Mouse (Mus musculus): Measurements from ENCODE around the gene Pmm2.

The Pmm2 gene

DNA sequence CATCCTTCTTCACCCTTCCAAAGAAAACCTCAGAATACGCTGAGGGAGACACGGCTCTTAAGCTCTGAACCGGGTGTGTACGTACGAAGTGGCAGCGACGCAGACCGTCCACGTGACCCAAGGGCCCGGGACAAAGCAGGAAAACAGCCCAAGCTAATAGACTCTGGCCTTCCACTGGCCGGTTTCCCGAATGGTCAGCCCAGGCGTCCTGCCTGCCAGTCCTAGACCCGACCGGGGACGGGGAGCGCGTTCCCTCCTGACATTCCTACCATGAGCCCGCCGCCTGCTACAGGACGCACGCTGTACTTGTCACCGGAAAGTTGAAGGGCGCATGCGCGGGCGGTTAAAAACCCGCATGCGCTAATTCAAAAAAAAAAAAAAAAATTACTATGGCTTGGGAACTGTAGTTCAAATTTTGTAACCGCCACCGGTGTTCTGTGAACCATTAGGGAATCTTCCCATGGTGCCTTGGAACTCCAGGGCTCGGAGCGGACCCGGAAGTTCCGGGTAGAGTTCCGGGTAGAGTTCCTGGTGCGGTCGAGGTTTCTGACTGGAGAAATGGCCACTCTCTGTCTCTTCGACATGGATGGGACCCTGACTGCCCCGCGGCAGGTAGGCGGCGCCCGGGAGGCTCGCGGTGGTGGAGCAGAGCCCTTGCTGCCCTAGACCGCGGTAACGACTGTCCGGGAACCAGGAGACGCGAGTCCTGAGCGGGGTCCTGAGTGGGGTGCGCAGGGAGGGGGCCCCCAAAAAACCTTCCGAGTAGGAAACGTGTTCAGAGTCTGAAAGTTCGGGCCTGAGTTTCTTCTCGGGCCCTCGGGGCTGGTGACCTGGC is at the start of gene Pmm2, which contains the start of gene Tmem186:
TSS of gene Pmm2 (plus strand) at position 458 of the 835 bp plus-strand sequence.
TSS of gene Tmem186 (minus strand) at position 496 of the 835 bp plus-strand sequence.
- peak; percentile 95 for DNase-seq (ENCODE audit: low read depth, low spot score)

DNA sequence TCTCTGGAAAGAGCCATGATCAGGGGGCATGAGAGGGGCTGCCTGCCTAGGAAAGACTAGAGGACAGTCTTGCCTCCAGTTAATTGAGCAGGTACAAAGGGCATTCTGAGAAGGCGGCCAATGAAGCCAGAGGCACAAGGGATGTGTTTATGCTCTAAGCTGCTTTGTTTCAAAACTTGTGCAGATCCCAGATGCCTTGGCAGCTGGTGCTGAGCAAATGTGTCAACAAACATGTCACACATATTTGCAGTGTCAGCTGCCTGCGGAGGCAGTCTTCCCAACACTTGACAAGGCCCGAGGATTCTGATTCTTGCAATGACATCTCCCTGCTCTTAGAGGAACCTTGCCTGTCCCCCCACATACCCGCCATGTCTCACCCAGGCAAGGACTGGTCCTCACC is 42.1 kb upstream of the Pmm2 start:
- no peak for DNase-seq (ENCODE audit: low read depth, low spot score)

DNA sequence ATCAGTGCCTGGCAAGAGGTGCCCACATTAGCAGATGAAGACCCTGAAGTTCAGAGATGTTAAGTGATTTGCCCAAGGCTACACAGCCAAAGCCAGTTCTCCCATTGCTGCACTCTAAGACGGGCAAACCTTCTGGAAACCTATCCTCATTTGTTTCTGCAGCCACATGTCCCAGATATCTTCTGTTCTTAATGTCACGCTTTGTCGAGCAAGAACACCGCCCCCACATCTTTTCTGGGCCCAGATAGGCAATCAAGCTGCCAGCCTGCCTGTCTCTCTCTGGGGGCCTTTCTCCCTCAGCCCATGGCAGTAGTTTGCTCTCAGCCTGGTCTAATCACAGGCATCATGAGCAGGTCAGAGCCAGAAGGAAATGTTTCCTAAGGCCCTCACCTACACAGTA is 41.1 kb upstream of the Pmm2 start:
- no peak for DNase-seq (ENCODE audit: low read depth, low spot score)

- DNase-seq (ENCODE audit: low read depth, low spot score): no peak
Measured at GRCm38 (mm10) chr16:8597516-8597915, 40.0 kb upstream of the Pmm2 start.

GRCm38 (mm10) chr16:8603789-8604188 is 33.7 kb upstream of the Pmm2 start:
- no peak for DNase-seq (ENCODE audit: low read depth, low spot score)

GRCm38 (mm10) chr16:8610397-8610796 is 27.1 kb upstream of the Pmm2 start:
- DNase-seq (ENCODE audit: low read depth, low spot score): no peak

GRCm38 (mm10) chr16:8612214-8613005 is 25.1 kb upstream of the Pmm2 start:
- no peak for DNase-seq (ENCODE audit: low read depth, low spot score)

- DNase-seq (ENCODE audit: low read depth, low spot score): no peak
Measured at GRCm38 (mm10) chr16:8613039-8613438, 24.4 kb upstream of the Pmm2 start.

DNA sequence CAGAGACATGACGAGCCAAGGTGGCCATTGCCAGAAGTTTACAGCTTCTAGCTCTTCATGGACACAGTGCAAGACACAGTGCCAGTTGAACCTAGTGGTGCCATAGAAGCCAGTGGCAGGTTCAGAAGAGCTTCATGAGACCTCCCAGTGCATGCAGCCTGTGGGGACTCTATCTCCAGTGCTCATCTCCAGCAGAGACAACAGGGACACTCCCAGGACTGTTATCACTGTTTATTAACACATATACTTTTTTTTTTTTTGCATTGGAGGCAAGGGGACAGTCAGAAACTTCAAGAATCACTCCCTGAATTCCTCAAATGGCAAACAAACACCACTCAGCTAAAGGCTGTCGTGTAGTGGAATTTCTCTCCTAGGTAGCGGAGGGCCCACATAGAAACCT is 24.0 kb upstream of the Pmm2 start:
- DNase-seq (ENCODE audit: low read depth, low spot score): no peak

DNA sequence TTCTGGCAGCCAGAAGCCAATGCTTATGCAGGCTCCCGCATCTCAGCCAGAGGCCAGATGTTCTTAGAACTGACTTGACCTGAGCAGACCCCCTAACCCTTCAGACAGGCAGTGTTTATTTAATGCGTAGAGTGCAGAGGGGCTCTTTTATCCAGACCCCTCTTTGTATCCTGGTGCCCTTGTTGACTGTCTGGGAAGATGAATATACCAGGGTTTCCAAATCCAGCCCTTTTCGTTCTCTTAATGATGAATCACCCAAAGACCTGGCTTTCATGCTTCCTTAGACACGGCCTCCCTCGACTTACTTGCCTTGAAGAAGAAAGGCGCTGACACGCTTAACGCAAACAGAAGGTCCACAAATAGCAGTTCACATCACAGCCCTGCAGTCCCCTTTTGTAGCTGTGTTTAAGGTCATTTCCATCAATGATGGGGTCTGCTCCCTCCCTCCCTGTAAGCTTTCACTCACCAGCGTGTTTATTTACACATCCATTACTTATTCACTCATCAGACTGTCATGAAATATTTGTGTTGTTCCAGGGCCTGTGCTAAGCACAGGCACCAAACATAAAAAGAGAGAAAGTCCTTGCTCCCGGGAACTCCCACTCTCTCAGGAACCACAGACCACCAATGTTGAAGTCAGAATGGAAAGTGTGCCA is 17.7 kb upstream of the Pmm2 start:
- DNase-seq (ENCODE audit: low read depth, low spot score): no peak

DNA sequence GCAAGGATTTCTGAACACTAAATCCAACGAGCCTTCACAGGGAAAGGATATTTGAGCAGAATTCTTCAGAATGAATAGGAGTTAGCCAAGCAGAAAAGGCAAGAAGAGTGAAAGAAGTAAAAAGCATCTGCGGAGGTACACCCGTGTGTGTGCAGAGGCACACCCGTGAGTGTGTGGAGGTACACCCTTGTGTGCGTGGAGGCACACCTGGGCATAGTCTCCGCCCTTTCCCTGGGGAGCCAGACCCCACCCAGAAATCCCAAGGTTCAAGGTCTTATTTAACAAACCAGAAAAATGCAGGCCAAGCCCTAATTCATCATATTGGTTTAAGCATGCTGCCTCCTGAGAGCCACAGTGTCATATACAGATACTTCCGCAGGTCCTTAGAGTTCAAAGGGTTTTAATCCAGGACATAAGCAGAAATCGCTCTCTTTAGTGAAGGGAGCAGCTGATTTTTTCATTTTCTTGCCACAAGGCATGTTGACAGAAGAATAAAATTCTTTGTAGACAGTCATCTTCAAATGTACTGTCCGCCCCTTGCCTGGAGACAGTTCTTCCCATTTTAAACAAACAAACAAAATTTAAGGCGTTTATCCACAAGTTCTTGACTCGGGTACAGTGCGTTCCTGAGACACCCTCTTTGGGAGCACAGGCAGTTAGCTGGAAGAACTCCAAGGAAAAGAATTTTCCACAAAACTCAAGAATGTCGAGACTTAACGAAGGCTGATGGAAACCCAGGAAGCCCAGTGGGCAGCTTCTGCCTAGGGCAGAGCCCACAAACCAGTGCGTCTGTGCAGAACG is 17.0 kb upstream of the Pmm2 start:
- DNase-seq (ENCODE audit: low read depth, low spot score): peak; percentile 42

DNA sequence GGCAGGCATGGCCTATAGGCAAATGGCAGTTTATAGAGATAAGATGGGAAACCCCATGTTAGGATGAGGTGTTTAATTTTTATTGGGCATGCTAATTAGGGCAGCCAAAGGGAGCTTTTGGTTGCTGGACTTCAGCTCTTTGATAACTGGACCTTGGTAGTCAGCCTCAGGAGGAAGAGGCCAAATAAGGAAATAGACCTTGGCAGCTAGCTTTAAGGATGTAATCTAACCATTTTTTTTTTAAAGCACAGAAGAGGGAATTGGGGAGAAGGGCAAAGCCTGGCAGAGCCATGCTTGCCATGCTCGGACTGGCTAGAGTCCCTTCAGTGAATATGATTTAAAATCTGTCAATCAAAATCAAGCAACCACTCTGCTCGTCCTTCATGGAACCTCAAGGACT is 7.1 kb upstream of the Pmm2 start:
- DNase-seq (ENCODE audit: low read depth, low spot score): no peak

DNA sequence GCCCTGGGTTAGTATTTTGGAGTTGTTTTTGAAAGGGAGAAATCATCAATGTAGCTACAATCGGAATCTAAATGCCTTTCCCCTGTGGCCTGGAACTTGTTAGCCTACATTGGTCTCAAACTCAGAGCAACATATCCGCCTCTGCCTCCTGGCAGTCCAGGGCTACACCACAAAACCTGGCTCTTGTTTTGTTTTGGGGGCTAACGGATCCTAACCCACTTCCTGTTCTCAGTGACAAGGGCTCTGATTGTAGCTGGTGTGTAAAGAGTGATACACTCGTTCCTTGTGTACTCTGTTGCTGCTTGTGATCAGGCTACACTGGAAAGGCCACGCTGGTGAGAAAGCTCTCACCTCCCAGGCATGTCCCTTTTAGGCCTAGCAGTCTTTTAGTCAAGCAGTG is 6.0 kb upstream of the Pmm2 start:
- DNase-seq (ENCODE audit: low read depth, low spot score): no peak

- DNase-seq (ENCODE audit: low read depth, low spot score): no peak
Measured at GRCm38 (mm10) chr16:8636867-8637216, 632 bp upstream of the Pmm2 start.

DNA sequence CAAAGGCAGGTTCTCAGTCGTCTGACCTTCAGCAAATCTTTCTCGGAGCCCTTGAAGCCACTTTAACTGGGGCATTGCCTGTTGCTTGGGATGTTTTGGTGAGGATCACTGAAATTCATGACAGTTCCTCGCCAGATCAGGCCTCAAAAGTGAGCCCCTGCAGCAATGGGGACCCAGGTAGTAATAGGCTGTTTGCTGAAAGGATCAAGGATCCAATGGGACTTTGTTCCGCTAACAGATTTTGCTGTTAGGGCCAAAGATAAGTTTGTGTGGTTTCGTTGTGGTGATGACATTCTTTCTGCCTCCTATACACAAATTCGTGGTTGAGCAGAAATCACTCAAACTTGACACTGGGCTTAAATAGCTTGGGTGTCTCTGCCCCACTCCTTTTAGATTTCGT is 657 bp downstream of the Pmm2 start:
- DNase-seq (ENCODE audit: low read depth, low spot score): no peak

GRCm38 (mm10) chr16:8639466-8640191 is 2.2 kb downstream of the Pmm2 start:
- DNase-seq (ENCODE audit: low read depth, low spot score): no peak

- DNase-seq (ENCODE audit: low read depth, low spot score): peak; percentile 54
Measured at GRCm38 (mm10) chr16:8643855-8644254, 6.4 kb downstream of the Pmm2 start.

DNA sequence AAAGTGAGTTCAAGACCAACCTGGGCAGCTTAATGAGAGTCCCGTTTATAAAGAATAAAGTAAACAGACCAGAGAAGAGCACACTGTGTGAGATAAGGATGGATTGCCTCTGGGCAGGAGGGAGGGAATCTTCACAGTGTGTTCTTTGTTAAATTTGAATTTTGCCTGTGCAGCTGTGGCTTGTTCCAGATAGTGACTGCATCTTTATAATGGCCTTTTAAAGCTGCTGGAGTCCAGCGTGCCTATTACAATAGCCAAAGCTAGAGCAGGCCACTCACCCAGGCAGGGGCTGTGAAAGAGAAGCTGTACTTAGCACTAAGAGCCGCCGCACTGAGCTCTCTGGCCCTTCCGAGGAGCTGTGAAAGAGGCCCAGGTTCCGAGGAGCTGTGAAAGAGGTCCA is 8.1 kb downstream of the Pmm2 start:
- no peak for DNase-seq (ENCODE audit: low read depth, low spot score)

- peak; percentile 64 for DNase-seq (ENCODE audit: low read depth, low spot score)
Measured at GRCm38 (mm10) chr16:8650007-8650406, 12.5 kb downstream of the Pmm2 start.

GRCm38 (mm10) chr16:8655108-8655507 is 17.6 kb downstream of the Pmm2 start:
- no peak for DNase-seq (ENCODE audit: low read depth, low spot score)

GRCm38 (mm10) chr16:8655599-8655998 is 18.1 kb downstream of the Pmm2 start:
- no peak for DNase-seq (ENCODE audit: low read depth, low spot score)
